Mouse (Mus musculus) bone marrow macrophage, adult 2 months (primary cell): ENCODE data around the gene Psap.

Experiments used
- CTCF ChIP-seq: IDR thresholded peaks from 2 replicates; pipeline ENCODE4 v1.5.1; 2012; ENCODE audit warnings: low read depth, mild to moderate bottlenecking, low read length, moderate library complexity
- POLR2A ChIP-seq: IDR thresholded peaks from 2 replicates; pipeline ENCODE4 v1.6.1; 2012; ENCODE audit warnings: mild to moderate bottlenecking, low read depth, low read length, borderline replicate concordance

- TF ChIP-seq POLR2A (no peak), CTCF (no peak)
Measured at GRCm38 (mm10) chr10:60316166-60316565, 38.7 kb downstream of the Psap start.
